Mouse (Mus musculus) large intestine, adult 2 months (tissue): ENCODE data around the gene Pitpnm1. TPM values are rescaled to one million over a fixed set of nuclear protein-coding genes. Genes with fewer than 3 reads are reported as not detected.

Source experiments
- DNase-seq: peaks from one replicate; pipeline ENCODE4 v3.0.0-alpha.2; 2012; ENCODE audit warnings: low read depth, low spot score
- WGBS: fragments of 180-500 bp; shearing (Covaris S2); methylation state at CpG from one replicate; pipeline ENCODE4 v1.1.7; 2018; 5-methylcytosine and 5-hydroxymethylcytosine counted together
- polyA plus RNA-seq: library from polyadenylated mRNA; depleted of rRNA; stranded (reverse); fragments of >200 nt; gene quantifications from 2 replicates; pipeline ENCODE4 v1.2.3, GENCODE M21; 2012

Pitpnm1 gene
- polyA plus RNA-seq, 1 experiment, result 114 TPM

DNA sequence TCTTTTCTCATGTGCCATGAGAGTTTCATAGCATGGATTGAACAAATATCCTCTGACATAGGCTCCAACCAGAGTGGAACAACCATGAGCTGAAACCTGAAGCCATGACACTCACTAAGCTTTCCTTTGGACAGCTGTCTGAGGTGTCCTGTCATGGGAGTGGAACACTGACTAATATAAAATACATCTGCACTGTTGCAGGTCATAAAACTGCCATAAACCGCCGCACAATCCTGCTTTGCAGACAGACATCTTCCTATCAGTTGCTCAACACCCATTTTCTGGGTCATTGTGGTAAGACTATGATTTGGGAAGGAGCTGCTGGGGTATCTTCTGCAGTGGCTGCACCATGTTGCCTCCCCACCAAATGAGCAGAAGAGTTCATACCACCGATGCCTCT lies 7.0 kb upstream of the Pitpnm1 start:
- 28% methylated on average over 3 of the region's 3 CpGs for WGBS

DNA sequence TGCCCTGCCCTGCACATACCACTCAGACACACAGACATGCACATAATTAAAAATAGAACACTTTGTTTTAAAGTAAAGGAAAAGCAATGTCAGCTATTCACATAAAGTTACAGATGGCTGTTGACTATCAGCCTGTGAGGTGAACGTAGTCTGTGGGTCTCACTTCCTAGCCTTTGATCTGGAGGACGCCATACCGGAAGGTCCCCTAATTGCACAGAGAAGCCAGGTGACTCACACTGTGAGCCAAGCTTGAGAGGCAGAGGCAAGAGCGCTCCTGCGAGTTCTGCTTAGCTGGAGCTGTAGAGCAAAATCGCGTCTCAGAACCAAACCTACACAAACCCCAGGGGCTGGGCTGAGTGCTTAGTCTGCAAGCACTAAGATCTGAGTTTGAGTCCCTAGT lies 6.0 kb upstream of the Pitpnm1 start:
- no peak for DNase-seq
- WGBS, result 32% methylated on average over 7 of the region's 7 CpGs

More for the DNA sequence above, 7.0 kb upstream of the Pitpnm1 start:
- DNase-seq, result no peak

DNA sequence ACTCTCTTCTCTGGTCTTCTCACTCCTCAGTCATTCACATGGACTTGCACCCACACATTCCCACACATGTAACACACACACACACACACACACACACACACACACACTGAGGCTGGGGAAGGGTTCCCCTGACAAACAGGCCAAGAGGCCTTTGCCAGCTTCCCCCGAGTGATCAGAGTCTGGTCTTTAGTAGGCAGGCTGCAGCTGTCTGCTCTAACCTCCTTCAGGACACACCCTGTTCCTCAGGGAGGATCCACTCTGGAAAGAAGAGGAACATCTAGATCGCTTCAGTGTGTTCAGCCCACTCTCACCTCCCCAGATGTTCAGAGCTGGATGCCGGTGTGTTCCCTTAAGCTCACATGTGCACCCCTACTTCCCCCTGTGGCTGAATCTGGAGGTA lies 5.5 kb upstream of the Pitpnm1 start:
- DNase-seq, result no peak
- 32% methylated on average over 3 of the region's 3 CpGs for WGBS

DNA sequence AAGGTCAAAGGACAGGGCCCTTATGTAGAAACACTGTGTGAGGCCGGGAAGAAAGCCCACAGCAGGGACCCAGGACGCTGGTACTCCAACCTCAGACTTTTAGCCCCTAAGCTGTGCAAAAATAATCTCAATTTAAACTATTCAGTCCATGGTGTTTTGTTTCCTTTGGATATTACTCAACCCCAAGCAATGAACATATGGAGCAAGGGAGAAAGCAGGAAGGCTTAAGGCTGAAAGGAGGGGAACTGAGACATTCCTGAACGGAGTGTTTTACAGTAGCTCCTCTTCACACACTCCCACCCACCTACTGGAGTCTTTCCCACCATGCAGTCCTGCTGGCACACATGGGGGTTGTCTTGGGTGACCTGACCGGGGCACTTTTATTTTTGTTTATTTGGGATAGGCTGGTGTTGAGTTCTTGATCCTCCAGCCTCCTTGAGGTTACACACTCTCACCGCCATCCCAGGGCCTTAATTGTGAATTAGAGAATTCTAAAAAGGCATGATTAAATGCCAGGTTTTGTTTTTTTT lies 5.0 kb upstream of the Pitpnm1 start:
- no peak for DNase-seq
- WGBS, result 69% methylated on average over 5 of the region's 5 CpGs

DNA sequence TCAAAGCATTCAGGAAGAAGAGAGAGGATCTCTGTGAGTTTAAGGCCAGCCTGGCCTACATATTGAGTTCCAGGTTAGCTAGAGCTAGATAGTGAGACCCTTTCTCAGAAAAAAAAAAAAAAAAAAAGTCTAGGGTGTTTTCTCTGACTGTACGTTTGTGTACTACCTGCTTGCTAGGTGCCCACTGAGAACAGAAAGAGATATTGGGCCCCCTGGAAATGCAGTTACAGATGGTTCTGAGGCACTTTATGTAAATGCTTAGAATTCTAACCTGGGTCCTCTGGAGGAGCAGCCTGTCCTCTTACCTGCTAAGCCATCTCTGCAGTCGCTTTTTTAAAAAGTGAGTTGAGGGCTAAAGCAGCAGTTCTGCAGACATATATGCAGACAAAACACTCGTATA lies 4.0 kb upstream of the Pitpnm1 start:
- DNase-seq, result no peak
- WGBS, result 82% methylated on average over 3 of the region's 3 CpGs

DNA sequence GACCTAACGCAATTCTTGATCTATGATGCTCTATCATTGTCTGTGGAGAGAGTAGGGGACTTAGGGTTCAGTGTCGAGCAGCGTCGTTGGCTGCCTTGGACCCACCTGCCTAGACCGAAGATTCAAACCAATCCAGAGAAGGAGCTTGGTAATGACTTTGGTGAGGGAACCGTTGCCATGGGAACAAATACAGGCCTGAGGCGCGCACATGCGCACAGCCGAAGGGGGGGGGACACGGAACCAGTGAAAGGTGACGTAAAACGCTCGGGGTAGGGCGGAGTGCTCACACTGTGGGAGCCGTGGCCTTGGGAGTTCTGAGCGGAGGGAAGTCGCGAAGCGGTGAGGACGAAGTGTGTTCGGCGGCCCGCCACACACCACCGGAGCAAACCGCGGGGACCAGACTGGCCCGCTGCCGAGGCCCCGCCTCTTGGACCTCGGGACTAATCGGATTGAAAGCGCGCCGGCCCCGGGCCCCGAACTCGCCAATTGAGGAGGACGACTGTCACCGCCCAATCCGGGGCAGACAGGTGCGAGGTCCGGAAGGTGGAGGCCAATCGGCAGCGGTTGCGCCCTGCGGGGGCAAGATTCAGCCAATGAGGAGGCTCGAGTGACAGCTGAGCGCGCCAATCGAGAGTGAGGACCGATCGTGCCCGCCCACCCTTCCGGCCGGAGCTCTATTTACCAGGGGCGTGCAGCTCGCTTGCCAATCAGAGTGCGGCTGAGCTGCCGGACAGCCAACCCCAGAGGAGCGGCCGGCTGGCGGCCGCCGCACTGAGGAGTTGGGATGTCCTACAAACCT lies 3.0 kb upstream of the Pitpnm1 start, which contains the start of gene Cdk2ap2:
TSS of gene Cdk2ap2 (plus strand) at position 541 of the 799 bp plus-strand sequence.
- peak; percentile 90 for DNase-seq
- under 1% methylated on average over 65 of the region's 65 CpGs for WGBS

DNA sequence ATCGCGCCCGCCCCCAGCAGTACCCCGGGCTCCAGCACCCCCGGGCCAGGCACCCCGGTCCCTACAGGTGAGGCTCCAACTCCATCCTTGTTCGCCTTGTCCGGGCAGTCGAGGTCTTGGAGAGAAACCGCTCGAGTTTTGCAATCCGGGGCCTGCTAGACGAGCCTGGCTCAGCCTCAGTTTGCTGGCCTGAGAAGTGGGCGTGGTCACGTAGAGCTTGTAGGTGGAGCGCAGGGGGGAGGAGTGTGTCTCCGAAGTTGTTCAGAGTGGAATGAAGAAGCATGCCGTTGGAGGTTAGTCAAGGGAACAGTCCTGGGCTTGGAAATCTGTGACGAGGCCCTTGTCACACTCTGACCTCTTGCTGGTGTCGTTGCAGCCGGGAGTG lies 2.4 kb upstream of the Pitpnm1 start:
- no peak for DNase-seq
- 1% methylated on average over 21 of the region's 21 CpGs for WGBS

DNA sequence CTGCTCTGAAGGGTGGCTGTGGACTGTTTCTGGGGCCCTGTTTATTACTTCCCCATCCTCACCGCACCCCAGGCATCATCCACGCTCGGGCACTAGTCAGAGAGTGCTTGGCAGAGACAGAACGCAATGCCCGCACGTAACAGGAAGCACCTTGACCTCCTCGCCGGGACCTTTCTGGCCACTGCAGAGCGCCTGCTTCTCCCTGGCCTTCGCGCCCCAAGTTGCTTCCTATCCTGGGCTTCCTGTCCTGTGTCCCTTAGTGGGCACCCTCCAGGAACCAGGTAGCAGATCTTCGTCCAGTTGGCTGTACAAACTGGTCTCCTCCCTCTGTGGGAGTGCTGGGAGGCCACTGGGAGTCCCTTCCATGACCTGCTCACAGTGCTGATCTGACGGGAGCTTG lies 1.4 kb upstream of the Pitpnm1 start:
- no peak for DNase-seq
- WGBS, result 66% methylated on average over 13 of the region's 13 CpGs

DNA sequence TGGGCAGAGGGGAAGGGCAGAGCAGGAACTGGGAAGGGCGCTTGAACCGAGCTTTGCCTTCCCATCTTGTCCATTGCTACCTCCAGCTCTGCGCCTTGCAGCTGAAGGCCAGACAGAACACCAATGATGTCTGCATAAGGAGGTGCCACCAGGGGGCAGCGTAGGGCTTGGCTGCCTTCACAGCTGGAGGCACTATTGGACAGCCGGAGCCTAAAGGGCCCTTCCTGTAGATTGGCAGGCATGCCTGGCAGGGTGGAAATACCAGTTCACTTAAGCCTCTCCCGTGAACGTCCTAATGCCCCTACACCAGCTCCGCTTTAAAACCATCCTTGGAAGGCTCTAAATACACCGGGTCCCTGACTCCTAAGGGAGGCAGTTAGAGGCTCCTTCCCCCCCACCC lies 742 bp upstream of the Pitpnm1 start:
- peak; percentile 94 for DNase-seq
- 4% methylated on average over 9 of the region's 9 CpGs for WGBS

DNA sequence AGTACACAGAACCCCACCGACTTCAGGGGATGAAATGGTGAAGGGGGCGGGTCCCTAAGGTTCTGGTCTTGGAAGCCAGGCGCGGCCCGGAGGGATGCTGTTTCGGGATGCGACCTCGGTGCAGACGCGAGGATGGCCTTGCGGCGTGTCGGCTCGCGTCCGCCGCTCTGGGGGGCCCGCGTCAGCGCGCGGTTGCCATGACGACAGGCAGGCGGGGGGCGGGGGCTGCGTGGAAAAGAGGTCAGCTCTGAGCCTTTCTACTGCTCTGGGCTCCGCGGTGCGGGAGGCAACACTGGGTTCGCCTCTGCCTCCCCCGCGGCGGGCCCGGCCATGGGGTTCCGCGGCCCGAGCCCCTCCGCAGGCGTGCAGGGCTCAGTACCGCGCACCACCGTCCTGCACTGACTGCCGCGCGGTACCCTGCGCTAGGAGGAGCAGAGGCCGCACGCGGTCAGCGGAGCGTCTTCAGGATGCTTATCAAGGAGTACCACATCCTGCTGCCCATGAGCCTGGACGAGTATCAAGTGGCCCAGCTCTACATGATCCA lies 992 bp downstream of the Pitpnm1 start:
- WGBS, result 7% methylated on average over 52 of the region's 52 CpGs
- no peak for DNase-seq

DNA sequence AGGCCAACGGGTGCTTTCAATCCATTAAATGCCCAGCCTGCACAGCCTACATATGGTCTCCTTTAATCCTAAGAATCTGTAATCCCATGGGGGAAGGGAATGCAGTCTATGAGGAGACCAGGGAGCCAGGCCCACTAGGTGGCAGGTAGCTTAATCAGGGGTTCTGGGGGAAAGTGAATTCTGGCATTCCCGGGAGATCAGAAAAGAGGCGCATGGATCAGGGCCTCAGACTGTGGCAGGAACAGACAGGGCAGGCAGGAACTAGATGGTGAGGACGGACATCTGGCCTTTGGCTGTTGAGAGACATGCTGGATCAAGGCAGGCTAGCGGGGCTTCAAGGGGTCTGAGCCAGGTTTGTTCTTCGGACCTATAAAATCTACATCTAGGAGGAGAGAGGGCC lies 1.7 kb downstream of the Pitpnm1 start:
- 95% methylated on average over 6 of the region's 6 CpGs for WGBS
- no peak for DNase-seq

DNA sequence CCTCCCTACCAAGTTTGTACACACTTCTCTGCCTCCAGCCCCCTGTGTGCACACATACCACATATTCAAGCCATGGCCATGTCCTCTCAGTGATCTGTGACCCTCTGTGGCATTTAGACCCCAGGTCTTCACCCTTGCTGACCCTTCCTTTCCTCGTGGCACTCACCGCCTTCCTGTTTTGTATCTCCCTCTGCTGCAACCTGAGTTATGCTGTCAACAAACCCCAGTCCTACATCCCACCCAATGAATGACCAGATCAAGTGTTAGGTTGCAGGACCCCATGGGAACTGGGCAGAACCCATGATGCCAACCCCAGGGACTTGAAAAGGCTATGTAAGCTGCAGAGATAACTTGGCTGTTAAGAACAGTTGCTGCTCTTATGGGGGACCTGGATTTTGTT lies 2.3 kb downstream of the Pitpnm1 start:
- 92% methylated on average over 2 of the region's 2 CpGs for WGBS
- no peak for DNase-seq

DNA sequence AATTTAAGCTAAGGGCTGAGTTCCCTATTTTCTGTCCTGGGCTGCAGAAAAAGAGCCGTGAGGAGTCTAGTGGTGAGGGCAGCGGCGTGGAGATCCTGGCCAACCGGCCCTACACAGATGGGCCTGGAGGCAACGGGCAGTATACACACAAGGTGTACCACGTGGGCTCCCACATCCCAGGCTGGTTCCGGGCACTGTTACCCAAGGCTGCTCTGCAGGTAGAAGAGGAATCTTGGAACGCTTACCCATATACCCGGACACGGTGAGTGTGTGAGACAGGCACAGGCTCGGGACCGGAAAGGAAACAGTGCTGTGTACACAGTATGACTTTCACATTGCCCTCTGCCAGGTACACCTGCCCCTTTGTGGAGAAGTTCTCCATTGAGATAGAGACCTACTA lies 2.8 kb downstream of the Pitpnm1 start:
- DNase-seq, result no peak
- 95% methylated on average over 12 of the region's 12 CpGs for WGBS

DNA sequence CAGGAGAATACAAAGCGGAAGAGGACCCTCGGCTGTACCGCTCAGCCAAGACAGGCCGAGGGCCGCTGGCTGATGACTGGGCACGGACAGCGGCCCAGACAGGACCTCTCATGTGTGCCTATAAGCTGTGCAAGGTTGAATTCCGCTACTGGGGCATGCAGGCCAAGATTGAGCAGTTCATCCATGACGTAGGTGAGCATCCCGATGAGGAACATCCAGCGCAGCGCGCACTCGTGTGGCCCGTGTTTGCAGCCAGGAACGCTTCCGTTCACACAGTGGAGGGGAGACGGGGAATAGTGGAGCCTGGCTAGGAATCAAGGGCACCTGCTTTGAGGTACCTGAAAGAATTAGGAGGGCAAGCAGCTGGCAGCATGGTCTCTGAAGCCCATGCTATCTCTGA lies 3.5 kb downstream of the Pitpnm1 start:
- 97% methylated on average over 18 of the region's 18 CpGs for WGBS
- no peak for DNase-seq

DNA sequence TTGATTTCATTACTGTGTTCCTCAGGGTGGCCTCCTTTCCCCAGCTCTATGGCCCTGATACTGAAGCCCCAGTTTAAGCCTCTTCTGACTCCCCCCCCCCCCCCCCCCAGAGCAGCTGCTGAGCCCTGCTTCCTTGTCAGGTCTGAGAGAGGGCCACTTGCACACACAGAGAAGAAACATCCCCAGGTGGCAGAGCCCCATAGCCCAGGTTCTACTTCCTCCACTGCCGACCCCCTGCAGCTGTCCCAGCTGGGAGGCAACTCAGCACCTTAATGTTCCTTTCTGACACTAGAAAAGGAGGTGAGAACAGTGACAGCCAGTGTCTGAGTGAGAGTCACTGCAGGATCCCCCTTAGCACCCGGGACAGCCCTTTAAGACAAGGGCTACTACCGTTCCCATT lies 4.0 kb downstream of the Pitpnm1 start:
- DNase-seq, result no peak
- 82% methylated on average over 3 of the region's 3 CpGs for WGBS

DNA sequence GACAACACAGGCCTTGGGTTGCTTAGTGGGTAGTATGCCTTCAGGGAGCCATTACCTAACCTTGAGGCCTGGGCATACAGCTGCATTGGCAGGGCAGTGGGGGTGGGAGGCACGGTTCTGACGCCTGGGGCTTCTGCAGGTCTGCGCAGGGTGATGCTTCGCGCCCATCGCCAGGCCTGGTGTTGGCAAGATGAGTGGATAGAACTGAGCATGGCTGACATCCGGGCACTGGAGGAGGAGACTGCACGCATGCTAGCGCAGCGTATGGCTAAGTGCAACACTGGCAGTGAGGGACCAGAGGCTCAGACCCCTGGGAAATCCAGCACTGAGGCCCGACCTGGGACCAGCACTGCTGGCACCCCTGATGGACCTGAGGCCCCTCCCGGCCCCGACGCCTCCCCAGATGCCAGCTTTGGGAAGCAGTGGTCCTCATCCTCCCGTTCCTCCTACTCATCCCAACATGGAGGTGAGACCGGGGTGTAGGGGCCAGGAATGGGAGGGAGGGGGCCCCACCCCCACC lies 4.9 kb downstream of the Pitpnm1 start:
- 94% methylated on average over 16 of the region's 16 CpGs for WGBS
- no peak for DNase-seq

DNA sequence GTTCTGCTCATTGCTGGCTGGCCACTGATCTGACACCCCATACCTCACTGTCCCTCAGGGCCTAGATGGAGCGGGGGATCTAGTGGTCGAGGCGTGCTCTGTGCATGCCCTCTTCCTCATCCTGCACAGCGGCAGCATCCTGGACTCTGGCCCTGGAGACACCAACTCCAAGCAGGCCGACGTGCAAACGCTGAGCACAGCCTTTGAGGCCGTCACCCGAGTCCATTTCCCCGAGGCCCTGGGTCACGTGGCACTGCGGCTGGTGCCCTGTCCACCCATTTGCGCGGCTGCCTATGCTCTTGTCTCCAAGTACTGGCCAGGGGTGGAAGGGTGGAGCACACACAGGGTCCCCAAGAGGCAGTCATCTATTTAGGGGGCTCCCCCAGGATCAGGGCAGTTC lies 6.9 kb downstream of the Pitpnm1 start:
- no peak for DNase-seq
- 93% methylated on average over 14 of the region's 14 CpGs for WGBS

DNA sequence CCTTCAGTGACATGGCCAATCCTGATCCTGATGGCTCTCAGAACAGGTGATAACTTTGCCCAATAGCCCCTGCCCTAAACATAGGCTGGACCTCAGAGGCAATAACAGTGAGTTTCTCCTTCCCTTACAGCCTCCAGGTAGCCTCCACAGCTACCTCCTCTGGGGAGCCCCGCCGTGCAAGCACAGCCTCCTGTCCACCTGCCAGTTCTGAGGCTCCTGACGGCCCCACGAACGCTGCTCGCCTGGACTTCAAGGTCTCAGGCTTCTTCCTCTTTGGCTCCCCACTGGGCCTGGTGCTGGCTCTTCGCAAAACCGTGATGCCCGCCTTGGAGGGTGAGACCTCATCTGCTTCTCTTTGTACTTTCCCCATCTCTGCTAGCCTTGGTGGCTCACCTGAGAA lies 8.7 kb downstream of the Pitpnm1 start:
- 85% methylated on average over 9 of the region's 9 CpGs for WGBS
- DNase-seq, result no peak

DNA sequence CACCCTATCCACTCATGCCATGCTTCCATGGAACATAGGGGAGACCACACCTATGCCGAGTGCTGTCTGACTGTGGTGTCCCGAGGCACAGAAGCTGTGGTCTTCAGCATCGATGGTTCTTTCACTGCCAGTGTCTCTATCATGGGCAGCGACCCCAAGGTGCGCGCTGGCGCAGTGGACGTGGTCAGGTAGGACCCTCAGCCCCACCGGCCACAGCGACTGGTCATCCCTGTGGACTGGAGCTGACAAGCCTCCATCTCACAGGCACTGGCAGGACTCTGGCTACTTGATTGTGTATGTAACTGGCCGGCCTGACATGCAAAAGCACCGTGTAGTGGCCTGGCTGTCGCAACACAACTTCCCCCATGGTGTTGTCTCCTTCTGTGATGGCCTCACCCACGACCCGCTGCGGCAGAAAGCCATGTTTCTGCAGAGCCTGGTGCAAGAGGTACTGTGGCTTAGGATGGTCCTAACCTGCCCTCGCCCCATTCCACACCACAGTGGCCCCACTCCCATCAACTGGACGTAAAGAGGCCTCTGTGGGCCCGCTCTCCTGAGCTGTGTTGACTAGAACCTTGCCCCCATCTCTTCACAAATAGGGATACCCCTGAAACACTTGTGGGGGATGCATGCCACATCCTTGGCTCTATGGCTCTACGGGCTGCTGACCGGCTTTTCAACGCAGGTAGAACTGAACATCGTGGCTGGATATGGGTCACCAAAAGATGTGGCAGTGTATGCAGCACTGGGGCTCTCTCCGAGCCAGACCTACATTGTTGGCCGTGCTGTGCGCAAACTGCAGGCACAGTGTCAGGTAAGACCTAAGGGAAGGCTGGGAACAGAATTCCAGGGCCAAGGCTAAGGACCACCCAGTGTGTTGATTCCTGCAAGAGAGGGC lies 12.5 kb downstream of the Pitpnm1 start:
- 92% methylated on average over 26 of the region's 26 CpGs for WGBS
- DNase-seq, result no peak

DNA sequence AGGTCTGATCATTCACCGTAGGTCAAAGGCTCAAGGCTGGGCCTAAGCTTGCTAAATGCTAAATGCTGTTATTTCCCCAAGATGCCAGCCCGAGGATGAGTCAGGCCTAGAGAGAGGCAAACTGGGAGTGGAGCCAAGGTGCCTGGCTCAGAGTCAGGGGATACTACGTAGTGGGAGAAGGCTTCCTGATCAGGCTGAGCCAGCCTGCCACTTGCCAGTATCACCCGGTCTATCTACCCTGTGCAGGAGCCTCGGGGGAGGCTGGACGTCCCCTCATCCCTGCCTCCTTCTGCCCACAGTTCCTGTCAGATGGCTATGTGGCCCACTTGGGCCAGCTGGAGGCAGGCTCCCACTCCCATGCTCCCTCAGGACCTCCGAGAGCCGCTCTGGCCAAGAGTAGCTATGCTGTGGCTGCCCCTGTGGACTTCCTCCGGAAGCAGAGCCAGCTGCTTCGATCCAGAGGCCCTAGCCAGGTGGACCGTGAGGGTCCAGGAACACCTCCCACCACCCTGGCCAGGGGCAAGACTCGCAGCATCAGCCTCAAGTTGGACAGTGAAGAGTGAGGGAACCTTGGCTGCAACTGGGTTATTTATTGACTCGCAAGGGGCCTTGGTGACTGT lies 13.5 kb downstream of the Pitpnm1 start:
- DNase-seq, result no peak
- 14% methylated on average over 13 of the region's 13 CpGs for WGBS
